21 mouse cellular contexts compared by ENCODE assay signal in the genomic region with DNA sequence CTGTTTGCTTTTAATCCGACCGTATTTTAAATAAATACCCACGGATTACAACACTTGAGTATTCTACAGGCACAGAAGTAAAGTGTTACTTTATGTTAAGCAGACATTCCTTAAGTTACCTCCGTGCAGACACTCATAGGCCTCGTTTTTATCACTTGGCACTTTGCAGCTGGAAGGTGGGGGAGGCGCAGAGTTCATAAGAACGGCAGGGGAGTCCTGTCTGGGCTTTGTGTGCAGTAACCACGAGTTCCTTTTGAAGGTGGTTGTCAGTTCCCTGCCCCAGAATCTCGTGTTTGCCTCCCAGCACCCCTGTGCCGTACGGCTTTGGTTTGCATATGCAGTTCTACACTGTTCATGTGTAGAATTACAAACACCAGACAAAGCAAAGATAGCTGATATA. TPM values are rescaled to one million over a fixed set of nuclear protein-coding genes. Genes with fewer than 3 reads are reported as not detected.
DNase-seq lines count a peak whose midpoint lies in the region; ATAC-seq and TF ChIP-seq lines count a peak whose summit lies in the region.
"Had no signal": no experiment of that assay in that cellular context is flagged by ENCODE, and none has a peak within 500 bp of the region (broad histone marks: within the 10 kb centered on the region; RNA-seq: fewer than 3 reads in every experiment).

No protein-coding gene starts in this region.

- intact Hi-C loops in heart, adult 2 months (cut with DNase I): loop anchor here (5.0 kb wide), 1 partner anchor 145 kb away; no protein-coding TSS in a partner anchor

- peak overlapping the region; percentile 37; the same call in 1 of the 2 replicates for H3K27ac ChIP-seq in heart, embryonic 13.5 days (replicated peaks)
- no peak overlapping the region for H3K27ac ChIP-seq in heart, adult 2 months
- no peak overlapping the region for H3K27ac ChIP-seq in midbrain, embryonic 11.5 days (ENCODE audit: low read depth, low read length)
- no peak overlapping the region for H3K27ac ChIP-seq in midbrain, postnatal 0 days (ENCODE audit: low read depth, low read length)
- H3K27ac ChIP-seq: embryonic facial prominence, embryonic 13.5 days; hindbrain, postnatal 0 days had no signal

- H3K9ac ChIP-seq in heart, embryonic 13.5 days: no peak overlapping the region
- no peak overlapping the region for H3K9ac ChIP-seq in heart, adult 2 months (ENCODE audit: low read depth, low read length)
- no peak overlapping the region for H3K9ac ChIP-seq in midbrain, embryonic 11.5 days (ENCODE audit: low read length)
- no peak overlapping the region for H3K9ac ChIP-seq in midbrain, postnatal 0 days (replicated peaks; ENCODE audit: low read length, poor library complexity, severe bottlenecking)
- H3K9ac ChIP-seq: embryonic facial prominence, embryonic 13.5 days; forebrain, embryonic 13.5 days; forebrain, postnatal 0 days had no signal

- no peak for ATAC-seq in heart, embryonic 13.5 days (ENCODE audit: extremely low read depth, insufficient number of reproducible peaks, low FRiP score, low TSS enrichment)
- no peak for ATAC-seq in midbrain, embryonic 11.5 days (ENCODE audit: low FRiP score)
- ATAC-seq in midbrain, postnatal 0 days (ENCODE audit: low FRiP score): no peak
- no peak for ATAC-seq in CD4-positive, CD25-positive, alpha-beta regulatory T cell, adult 4 months
- ATAC-seq: activated CD4-positive, CD25-positive, alpha-beta regulatory T cell, adult 4 months; forebrain, embryonic 13.5 days; forebrain, postnatal 0 days; hindbrain, postnatal 0 days had no signal

- WGBS in heart, embryonic 13.5 days: 34% methylated on average over 11 of the region's 11 CpGs
- WGBS in heart, adult 2 months: 69% methylated on average over 11 of the region's 11 CpGs
- WGBS in midbrain, embryonic 11.5 days: 86% methylated on average over 11 of the region's 11 CpGs
- WGBS in midbrain, postnatal 0 days: 68% methylated on average over 11 of the region's 11 CpGs

- H3K9me3 ChIP-seq in heart, embryonic 13.5 days: no peaks in the 10 kb centered on the region
- no peaks in the 10 kb centered on the region for H3K9me3 ChIP-seq in midbrain, embryonic 11.5 days (ENCODE audit: control insufficient read depth, low read length)
- no peaks in the 10 kb centered on the region for H3K9me3 ChIP-seq in midbrain, postnatal 0 days (ENCODE audit: low read length)
- H3K9me3 ChIP-seq: embryonic facial prominence, embryonic 13.5 days; forebrain, embryonic 13.5 days; G1E; hindbrain, embryonic 13.5 days had no signal

- H3K36me3 ChIP-seq in heart, embryonic 13.5 days: peaks cover 55% of the 10 kb centered on the region
- H3K36me3 ChIP-seq in heart, adult 2 months (ENCODE audit: control insufficient read depth, insufficient read depth, low read length): no peaks in the 10 kb centered on the region
- H3K36me3 ChIP-seq in midbrain, embryonic 11.5 days (ENCODE audit: control insufficient read depth, insufficient read depth, low read length): peaks cover 2% of the 10 kb centered on the region
- peaks cover 6% of the 10 kb centered on the region; the same call in 1 of the 2 replicates for H3K36me3 ChIP-seq in midbrain, postnatal 0 days (ENCODE audit: insufficient read depth, low read length)

- no peak for TF ChIP-seq POLR2A in heart, adult 2 months (IDR thresholded peaks at IDR 0.05; ENCODE audit: insufficient read depth, low read depth, low read length)

- no peak for TF ChIP-seq CTCF in heart, adult 2 months (IDR thresholded peaks at IDR 0.05)
- TF ChIP-seq CTCF in midbrain, postnatal 0 days (IDR thresholded peaks at IDR 0.05): no peak

- no peak for TF ChIP-seq EP300 in heart, adult 2 months (IDR thresholded peaks at IDR 0.05; ENCODE audit: insufficient read depth, low read depth, low read length)

- H3K4me2 ChIP-seq in heart, embryonic 13.5 days: no peak overlapping the region
- H3K4me2 ChIP-seq in midbrain, embryonic 11.5 days: no peak overlapping the region
- no peak overlapping the region for H3K4me2 ChIP-seq in midbrain, postnatal 0 days (ENCODE audit: low read depth, low read length, poor library complexity, severe bottlenecking)
- H3K4me2 ChIP-seq: embryonic facial prominence, embryonic 13.5 days; forebrain, embryonic 13.5 days; hindbrain, embryonic 13.5 days had no signal

- H3K4me1 ChIP-seq in heart, embryonic 13.5 days: peaks cover 59% of the 10 kb centered on the region
- no peaks in the 10 kb centered on the region; the same call in 1 of the 2 replicates for H3K4me1 ChIP-seq in heart, adult 2 months (ENCODE audit: control insufficient read depth, insufficient read depth, low read length)
- H3K4me1 ChIP-seq in midbrain, embryonic 11.5 days (ENCODE audit: control insufficient read depth, insufficient read depth, low read length): no peaks in the 10 kb centered on the region
- H3K4me1 ChIP-seq in midbrain, postnatal 0 days (ENCODE audit: insufficient read depth, low read length): 0 out of 2 replicates have a peak, but pooled peaks cover 4% of the 10 kb centered on the region

- H3K27me3 ChIP-seq in heart, embryonic 13.5 days (replicated peaks): no peaks in the 10 kb centered on the region
- H3K27me3 ChIP-seq in heart, adult 2 months (ENCODE audit: control insufficient read depth, insufficient read depth, low read length): no peaks in the 10 kb centered on the region
- H3K27me3 ChIP-seq in midbrain, embryonic 11.5 days (ENCODE audit: control insufficient read depth, insufficient read depth, low read length): no peaks in the 10 kb centered on the region
- no peaks in the 10 kb centered on the region for H3K27me3 ChIP-seq in midbrain, postnatal 0 days (ENCODE audit: insufficient read depth, low read length)
- H3K27me3 ChIP-seq: embryonic facial prominence, embryonic 13.5 days; forebrain, embryonic 13.5 days; hindbrain, embryonic 13.5 days had no signal

- H3K4me3 ChIP-seq in heart, embryonic 13.5 days: no peak overlapping the region
- no peak overlapping the region for H3K4me3 ChIP-seq in heart, adult 2 months
- no peak overlapping the region for H3K4me3 ChIP-seq in midbrain, embryonic 11.5 days (ENCODE audit: low read depth, low read length)
- H3K4me3 ChIP-seq in midbrain, postnatal 0 days (ENCODE audit: low read depth, low read length): no peak overlapping the region
- H3K4me3 ChIP-seq: embryonic facial prominence, embryonic 13.5 days; forebrain, embryonic 13.5 days; hindbrain, embryonic 13.5 days had no signal

- H3K79me2 ChIP-seq in heart, adult 2 months (replicated peaks; ENCODE audit: control insufficient read depth, insufficient read depth, low read length): 0 out of 2 replicates have a peak, but pooled peaks cover 1% of the 10 kb centered on the region

- DNase-seq in heart, adult 2 months: no peak
- peak; percentile 64 for DNase-seq in midbrain, embryonic 11.5 days (ENCODE audit: low spot score, missing footprints)
- DNase-seq in midbrain, postnatal 0 days (ENCODE audit: low spot score): no peak
- DNase-seq in ZHBTc4 (ENCODE audit: low read depth, low spot score): peak; percentile 37
- DNase-seq: adrenal gland, postnatal 14 days; cerebellum, adult 18-20 months; cerebellum, adult 9-11 months; cerebellum, postnatal 36 days; forebrain, postnatal 0 days; gastrocnemius, postnatal 36 days; heart, adult 18-20 months; heart, postnatal 14 days had no signal

RNA-seq across cellular contexts. Expression of a gene that starts 36.8 kb away (rescaled TPM):
- polyA plus RNA-seq in heart, embryonic 13.5 days (2015; fragmentation: Nextera tagmentation; extraction: Ambion mirVana): 0.57 and 1.1 TPM in 2 replicates
- total RNA-seq in heart, adult 2 months (2021): 1 to 10 TPM; 3.0 to 3.4 TPM
- 4.1 and 5.2 TPM in 2 replicates for polyA plus RNA-seq in heart, adult 2 months (2012; rRNA removed)
- 0.65 TPM in 1 of 2 replicates, not detected in the other for polyA plus RNA-seq in midbrain, embryonic 11.5 days (2014; fragmentation: Nextera tagmentation; extraction: Ambion mirVana)
- total RNA-seq in midbrain, postnatal 0 days (2014; rRNA removed): 1.9 TPM in 1 of 2 replicates, not detected in the other
- polyA plus RNA-seq in midbrain, postnatal 0 days (2015; fragmentation: Nextera tagmentation; extraction: Ambion mirVana): 1.3 and 1.5 TPM in 2 replicates
- not detected for polyA plus RNA-seq in CD4-positive, CD25-positive, alpha-beta regulatory T cell, adult 4 months (2017; shearing (Covaris generic))
- total RNA-seq: adrenal gland, postnatal 14 days; hematopoietic stem cell, adult 5-6 weeks had no signal
- polyA plus RNA-seq: activated CD4-positive, CD25-positive, alpha-beta regulatory T cell, adult 4 months; forebrain, embryonic 13.5 days; G1E had no signal

Comparison
In these comparisons a context has a peak if more than half of its experiments do, and no peak if none do; other contexts are left out.
1. DNase-seq: peak in midbrain, embryonic 11.5 days (single experiment) and ZHBTc4 (single experiment); none in heart, adult 2 months (0 of 2) and midbrain, postnatal 0 days (single experiment).